Mouse (Mus musculus): ENCODE measurements at regions not wholly inside any gene's neighbourhood (a gene's known extent, or its start where the extent isn't known, plus 50 kb on each side); places are given as distances from the start of the nearest gene placed in this dataset.

DNA sequence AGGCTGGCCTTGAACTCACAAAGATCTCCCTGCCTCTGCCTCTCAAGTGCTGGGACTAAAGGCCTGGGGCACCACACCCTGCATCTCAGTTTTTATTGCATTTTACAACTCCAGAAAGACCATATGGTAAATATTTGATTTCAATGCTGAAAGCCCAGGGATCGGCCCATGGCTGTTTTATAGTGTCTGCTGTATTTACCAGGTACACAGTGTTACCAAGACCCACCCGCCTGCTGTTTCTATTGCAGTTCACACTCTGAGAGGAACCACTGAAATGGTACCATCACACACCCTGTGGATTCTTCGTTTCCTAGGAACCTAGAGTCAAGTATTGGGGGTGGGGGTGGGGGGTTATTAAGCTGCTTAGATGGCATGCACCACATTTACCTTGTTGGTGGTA lies 228.9 kb downstream of the Ktn1 start:
- TF ChIP-seq CTCF (IDR thresholded peaks at IDR 0.05; ENCODE audit: insufficient read depth, low read length) (no peak), POLR2A (IDR thresholded peaks at IDR 0.05; ENCODE audit: borderline replicate concordance, extremely low read depth, low read depth, low read length) (no peak)

Measured in lung, adult 2 months (tissue).